Mouse (Mus musculus) cortical plate, adult 2 months (tissue): Measurements from ENCODE around the gene Smarce1.

Experiments
- CTCF ChIP-seq: fragments of 200-500 bp; IDR thresholded peaks from 2 replicates; pipeline ENCODE4 v1.5.1; 2011; ENCODE audit warnings: mild to moderate bottlenecking, control low read depth, low read length; ENCODE audit not compliant: insufficient read depth; ENCODE audit errors: extremely low read depth
- POLR2A ChIP-seq: fragments of 200-500 bp; IDR thresholded peaks from 2 replicates; pipeline ENCODE4 v1.6.1; 2011; ENCODE audit warnings: mild to moderate bottlenecking, low read length, control low read depth; ENCODE audit not compliant: insufficient read depth; ENCODE audit errors: extremely low read depth

DNA sequence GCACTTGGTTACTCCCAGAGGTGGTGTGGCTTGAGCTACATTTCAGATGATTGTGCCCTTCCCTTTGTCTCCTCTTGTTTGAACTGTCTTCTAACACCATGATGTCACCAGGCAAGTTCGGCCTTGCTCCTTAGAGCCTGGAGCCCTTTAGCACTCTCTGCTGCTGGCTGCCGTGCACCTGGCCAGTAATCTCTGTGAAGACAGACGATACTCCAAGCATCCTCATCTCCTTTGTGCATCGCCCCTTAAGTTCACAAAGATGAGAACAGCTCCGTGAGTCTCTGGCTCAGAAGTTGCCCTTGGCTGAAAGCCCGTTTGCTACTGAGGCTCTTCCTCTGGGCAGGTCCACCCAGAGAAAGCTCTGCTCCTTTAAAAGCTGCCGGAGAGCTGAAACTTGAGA lies 46.0 kb upstream of the Smarce1 start:
- TF ChIP-seq CTCF (no peak), POLR2A (no peak)
